Mouse (Mus musculus) liver, postnatal 0 days (tissue): ENCODE results near the gene Wdr4. TPM values are rescaled to one million over a fixed set of nuclear protein-coding genes. Genes with fewer than 3 reads are reported as not detected.
"Not testable (repeated sequence)": the region's sequence is repeated elsewhere in the genome, so short reads cannot be mapped to it uniquely, and the experiment has no call there.

ENCODE experiments used
- ATAC-seq: fragments of 200-750 bp; cut with Nextera tagmentation; 2 replicates; pipeline ENCODE4 v1.8.0; 2017; ENCODE audit warnings: mild to moderate bottlenecking, moderate library complexity
- DNase-seq: peaks from one replicate; pipeline ENCODE4 v3.0.0-alpha.2; 2016
- H3K27ac ChIP-seq: fragments of 300-500 bp; sonication (generic); 2 replicates; pipeline ENCODE4 v1.5.1; 2014; ENCODE audit warnings: antibody characterized with exemption, moderate library complexity, mild to moderate bottlenecking, low read depth
- H3K27me3 ChIP-seq: fragments of 300-500 bp; sonication (generic); 2 replicates; pipeline ENCODE4 v1.6.1; 2014; ENCODE audit warnings: low read length, control low read depth, mixed read lengths; ENCODE audit not compliant: insufficient read depth
- H3K36me3 ChIP-seq: fragments of 300-500 bp; sonication (generic); replicated peaks from 2 replicates; pipeline ENCODE4 v1.6.1; 2014; ENCODE audit warnings: mild to moderate bottlenecking, control low read depth, low read length, moderate library complexity, mixed read lengths; ENCODE audit not compliant: insufficient read depth
- H3K4me1 ChIP-seq: fragments of 300-500 bp; sonication (generic); 2 replicates; pipeline ENCODE4 v1.6.1; 2014; ENCODE audit warnings: antibody characterized with exemption, mild to moderate bottlenecking, control low read depth; ENCODE audit not compliant: insufficient read depth
- H3K4me2 ChIP-seq: fragments of 300-500 bp; sonication (generic); 2 replicates; pipeline ENCODE4 v1.6.1; 2014; ENCODE audit warnings: low read depth, mild to moderate bottlenecking, low read length, moderate library complexity, mixed read lengths
- H3K4me3 ChIP-seq: fragments of 300-500 bp; sonication (generic); 2 replicates; pipeline ENCODE4 v1.5.1; 2014; ENCODE audit warnings: low read depth, low read length
- H3K9ac ChIP-seq: fragments of 300-500 bp; sonication (generic); replicated peaks from 2 replicates; pipeline ENCODE4 v1.6.1; 2014; ENCODE audit warnings: mild to moderate bottlenecking, moderate library complexity
- H3K9me3 ChIP-seq: fragments of 300-500 bp; sonication (generic); 2 replicates; pipeline ENCODE4 v1.6.1; 2016; ENCODE audit warnings: mild to moderate bottlenecking, control low read depth, low read length, mixed read lengths
- CTCF ChIP-seq: sonication (generic); IDR thresholded peaks from 2 replicates; pipeline ENCODE4 v1.5.1; 2016; ENCODE audit warnings: antibody characterized with exemption, low read depth
- EP300 ChIP-seq: IDR thresholded peaks from 2 replicates; pipeline ENCODE4 v1.6.1; 2016; ENCODE audit warnings: antibody characterized with exemption, low read depth, mild to moderate bottlenecking
- WGBS: fragments of 180-500 bp; shearing (Covaris S2); extraction: QIAGEN DNeasy Blood & Tissue Kit; methylation state at CpG from one replicate; pipeline ENCODE4 v1.1.7; 2014; ENCODE audit not compliant: insufficient replicate concordance; 5-methylcytosine and 5-hydroxymethylcytosine counted together
- polyA plus RNA-seq: library from polyadenylated mRNA; unstranded; fragments of >200 nt; fragmentation: Nextera tagmentation; extraction: Ambion mirVana; gene quantifications from 2 replicates; pipeline ENCODE4 v1.2.1, GENCODE M21; 2015

Gene Wdr4
- polyA plus RNA-seq, 1 experiment from 2014 or later, result 10.0 TPM

GRCm38 (mm10) chr17:31540101-31540500 is 20.3 kb upstream of the Wdr4 start:
- H3K27ac ChIP-seq, result no peak overlapping the region
- H3K27me3 ChIP-seq, result no peaks in the 10 kb centered on the region
- H3K4me3 ChIP-seq, result no peak overlapping the region
- no peak for DNase-seq
- H3K9ac ChIP-seq, result no peak overlapping the region
- 0 out of 2 replicates have a peak, but pooled peaks cover 2% of the 10 kb centered on the region for H3K4me1 ChIP-seq
- ATAC-seq, result peak; percentile 27
- H3K9me3 ChIP-seq, result no peaks in the 10 kb centered on the region
- WGBS, result 50% methylated on average over 3 of the region's 3 CpGs
- no peak for TF ChIP-seq EP300
- TF ChIP-seq CTCF, result no peak
- no peak overlapping the region for H3K4me2 ChIP-seq
- no peaks in the 10 kb centered on the region for H3K36me3 ChIP-seq

- no peaks in the 10 kb centered on the region for H3K27me3 ChIP-seq
- DNase-seq (no peak), ATAC-seq (no peak)
- no peak overlapping the region for H3K4me3 ChIP-seq
- TF ChIP-seq CTCF, result no peak
- no peak for TF ChIP-seq EP300
- no peak overlapping the region for H3K9ac ChIP-seq
- no peak overlapping the region for H3K27ac ChIP-seq
- 48% methylated on average over 8 of the region's 8 CpGs for WGBS
- no peak overlapping the region for H3K4me2 ChIP-seq
- H3K36me3 ChIP-seq, result peaks cover 10% of the 10 kb centered on the region
- no peaks in the 10 kb centered on the region for H3K9me3 ChIP-seq
- H3K4me1 ChIP-seq, result 0 out of 2 replicates have a peak, but pooled peaks cover 2% of the 10 kb centered on the region
Observed at GRCm38 (mm10) chr17:31535871-31536629, 16.3 kb upstream of the Wdr4 start.

GRCm38 (mm10) chr17:31535358-31535757 is 15.6 kb upstream of the Wdr4 start:
- Histone ChIP-seq H3K9me3 (no peaks in the 10 kb centered on the region), H3K4me3 (no peak overlapping the region), H3K27ac (no peak overlapping the region), H3K4me2 (no peak overlapping the region), H3K9ac (no peak overlapping the region), H3K36me3 (peaks cover 17% of the 10 kb centered on the region), H3K27me3 (no peaks in the 10 kb centered on the region), H3K4me1 (0 out of 2 replicates have a peak, but pooled peaks cover 2% of the 10 kb centered on the region)
- DNase-seq (no peak), ATAC-seq (no peak)
- no peak for TF ChIP-seq EP300
- no peak for TF ChIP-seq CTCF
- 63% methylated on average over 4 of the region's 4 CpGs for WGBS

- 80% methylated on average over 3 of the region's 4 CpGs for WGBS
- not testable (repeated sequence) for H3K4me1 ChIP-seq, H3K9me3 ChIP-seq
Observed at GRCm38 (mm10) chr17:31532331-31532730, 12.6 kb upstream of the Wdr4 start.

GRCm38 (mm10) chr17:31531441-31532158 is 11.8 kb upstream of the Wdr4 start:
- no peak for DNase-seq
- Histone ChIP-seq H3K4me3 (no peak overlapping the region), H3K27me3 (no peaks in the 10 kb centered on the region), H3K27ac (no peak overlapping the region), H3K9me3 (no peaks in the 10 kb centered on the region), H3K36me3 (peaks cover 42% of the 10 kb centered on the region), H3K4me2 (no peak overlapping the region), H3K9ac (no peak overlapping the region), H3K4me1 (0 out of 2 replicates have a peak, but pooled peaks cover 2% of the 10 kb centered on the region)
- TF ChIP-seq EP300 (no peak), CTCF (no peak)
- ATAC-seq, result no peak
- 80% methylated on average over 14 of the region's 14 CpGs for WGBS

More at GRCm38 (mm10) chr17:31532331-31532730, 12.6 kb upstream of the Wdr4 start:
- peaks cover 35% of the 10 kb centered on the region for H3K36me3 ChIP-seq
- not testable (repeated sequence) for H3K4me3 ChIP-seq, H3K27ac ChIP-seq, H3K9ac ChIP-seq, ATAC-seq, H3K4me2 ChIP-seq, H3K27me3 ChIP-seq, DNase-seq

- H3K9me3 ChIP-seq, result no peaks in the 10 kb centered on the region
- no peak overlapping the region for H3K4me2 ChIP-seq
- DNase-seq (peak; percentile 49), ATAC-seq (no peak)
- H3K27ac ChIP-seq, result no peak overlapping the region
- 64% methylated on average over 15 of the region's 15 CpGs for WGBS
- no peak overlapping the region for H3K9ac ChIP-seq
- TF ChIP-seq CTCF (peak; percentile 49), EP300 (no peak)
- no peaks in the 10 kb centered on the region for H3K27me3 ChIP-seq
- no peak overlapping the region for H3K4me3 ChIP-seq
- H3K4me1 ChIP-seq, result no peaks in the 10 kb centered on the region
- peaks cover 48% of the 10 kb centered on the region for H3K36me3 ChIP-seq
Observed at GRCm38 (mm10) chr17:31529314-31529713, 9.5 kb upstream of the Wdr4 start.
